Mouse (Mus musculus) small intestine, adult 2 months (tissue): ENCODE data around the gene Dffb.

Source experiments
- CTCF ChIP-seq: fragments of 200-500 bp; IDR thresholded peaks from 2 replicates; pipeline ENCODE4 v1.5.1; 2012; ENCODE audit warnings: low read depth, mild to moderate bottlenecking, control low read depth, inconsistent platforms, low read length, moderate library complexity, mixed read lengths; ENCODE audit not compliant: insufficient replicate concordance, insufficient read length; ENCODE audit errors: extremely low read depth
- POLR2A ChIP-seq: fragments of 200-500 bp; IDR thresholded peaks from 2 replicates; pipeline ENCODE4 v1.6.1; 2012; ENCODE audit warnings: low read depth, mild to moderate bottlenecking, control low read depth, inconsistent platforms, low read length, moderate library complexity

GRCm38 (mm10) chr4:154007759-154008158 lies 32.8 kb upstream of the Dffb start:
- TF ChIP-seq POLR2A (no peak), CTCF (no peak)
